Mouse (Mus musculus) CH12.LX (cell line): ENCODE results near the gene Sh2b1. TPM values are rescaled to one million over a fixed set of nuclear protein-coding genes. Genes with fewer than 3 reads are reported as not detected.

Source experiments
- DNase-seq: peaks from one replicate; pipeline ENCODE4 v3.0.0-alpha.2; 2013; ENCODE audit errors: extremely low read depth
- H3K27ac ChIP-seq: 2 replicates; pipeline ENCODE4 v1.5.1; 2012; ENCODE audit warnings: low read depth, mild to moderate bottlenecking, control low read depth, moderate library complexity; ENCODE audit not compliant: insufficient read depth
- H3K27me3 ChIP-seq: replicated peaks from 2 replicates; pipeline ENCODE3; 2012; ENCODE audit warnings: inconsistent platforms
- H3K36me3 ChIP-seq, 2 experiments: replicated peaks in 1 of 2; 2 replicates each; pipeline versions ENCODE3 to v1.6.1; 2012; ENCODE audit warnings: inconsistent platforms in 1 of 2, low read length in 1 of 2, mild to moderate bottlenecking in 1 of 2, mixed read lengths in 1 of 2, moderate library complexity in 1 of 2; ENCODE audit not compliant: control insufficient read depth in 1 of 2, insufficient read depth in 1 of 2
- H3K4me1 ChIP-seq, 2 experiments: 2 replicates each; pipeline ENCODE4 v1.6.1; 2012; ENCODE audit warnings: inconsistent platforms in 1 of 2, moderate library complexity in 1 of 2; ENCODE audit not compliant: insufficient read depth in 2 of 2, control insufficient read depth in 1 of 2
- H3K4me2 ChIP-seq: 2 replicates; pipeline ENCODE4 v1.6.1; 2012; ENCODE audit warnings: low read depth, mild to moderate bottlenecking, control low read depth; ENCODE audit not compliant: poor library complexity, insufficient read depth, severe bottlenecking
- H3K4me3 ChIP-seq, 3 experiments: fragments of 150-350 bp in 1 of 3; sonication (generic) in 1 of 3; replicated peaks in 1 of 3; 2 replicates each; pipeline versions ENCODE3 to v1.5.1; 2011 to 2012; ENCODE audit warnings: low read depth in 2 of 3, low read length in 2 of 3, mild to moderate bottlenecking in 2 of 3, moderate library complexity in 2 of 3, control low read depth in 1 of 3, improper control_type of control experiment in 1 of 3, inconsistent platforms in 1 of 3, mixed read lengths in 1 of 3; ENCODE audit not compliant: poor library complexity in 1 of 3
- H3K79me2 ChIP-seq: replicated peaks from 2 replicates; pipeline ENCODE4 v1.6.1; 2012; ENCODE audit warnings: mild to moderate bottlenecking, moderate library complexity; ENCODE audit not compliant: control insufficient read depth, poor library complexity, insufficient read depth, severe bottlenecking; ENCODE audit errors: extremely low read depth
- H3K9ac ChIP-seq: 2 replicates; pipeline ENCODE4 v1.6.1; 2012; ENCODE audit warnings: low read depth, mild to moderate bottlenecking, control low read depth, moderate library complexity; ENCODE audit not compliant: insufficient read depth
- H3K9me3 ChIP-seq: replicated peaks from 2 replicates; pipeline ENCODE3; 2012; ENCODE audit warnings: low read length, inconsistent platforms, mixed read lengths
- BHLHE40 ChIP-seq: IDR thresholded peaks from 2 replicates; pipeline ENCODE4 v1.6.1; 2011; ENCODE audit warnings: mild to moderate bottlenecking, low read depth, low read length, improper control_type of control experiment
- CHD1 ChIP-seq: IDR thresholded peaks from 2 replicates; pipeline ENCODE4 v1.6.1; 2012; ENCODE audit warnings: low read depth, low read length, improper control_type of control experiment, inconsistent platforms
- CHD2 ChIP-seq: IDR thresholded peaks from 2 replicates; pipeline ENCODE4 v1.6.1; 2011; ENCODE audit warnings: low read length, improper control_type of control experiment
- E2F4 ChIP-seq: IDR thresholded peaks from 2 replicates; pipeline ENCODE4 v1.6.1; 2011; ENCODE audit warnings: low read depth, low read length, improper control_type of control experiment; ENCODE audit not compliant: insufficient replicate concordance
- GABPA ChIP-seq: IDR thresholded peaks from 2 replicates; pipeline ENCODE4 v1.6.1; 2012; ENCODE audit warnings: low read depth, low read length, improper control_type of control experiment, inconsistent platforms; ENCODE audit not compliant: insufficient replicate concordance
- HCFC1 ChIP-seq: IDR thresholded peaks from 2 replicates; pipeline ENCODE4 v1.6.1; 2012; ENCODE audit warnings: low read depth, mild to moderate bottlenecking, inconsistent platforms, low read length, improper control_type of control experiment
- IRF4 ChIP-seq: IDR thresholded peaks from 2 replicates; pipeline ENCODE4 v1.6.1; 2014; ENCODE audit warnings: low read depth, mild to moderate bottlenecking, inconsistent platforms, low read length, improper control_type of control experiment
- JUN ChIP-seq: IDR thresholded peaks from 2 replicates; pipeline ENCODE4 v1.6.1; 2011; ENCODE audit warnings: low read depth, mild to moderate bottlenecking, low read length, improper control_type of control experiment, moderate library complexity; ENCODE audit not compliant: insufficient read depth
- MAFK ChIP-seq: IDR thresholded peaks from 2 replicates; pipeline ENCODE4 v1.6.1; 2011; ENCODE audit warnings: low read length, improper control_type of control experiment; ENCODE audit not compliant: insufficient replicate concordance
- MAX ChIP-seq: IDR thresholded peaks from 2 replicates; pipeline ENCODE4 v1.6.1; 2011; ENCODE audit warnings: low read length, improper control_type of control experiment
- MAZ ChIP-seq: IDR thresholded peaks from 2 replicates; pipeline ENCODE4 v1.6.1; 2012; ENCODE audit warnings: low read depth, mild to moderate bottlenecking, inconsistent platforms, low read length, improper control_type of control experiment, moderate library complexity
- MXI1 ChIP-seq: IDR thresholded peaks from 2 replicates; pipeline ENCODE4 v1.6.1; 2011; ENCODE audit warnings: mild to moderate bottlenecking, low read depth, low read length, improper control_type of control experiment
- MYC ChIP-seq: IDR thresholded peaks from 2 replicates; pipeline ENCODE4 v1.6.1; 2011; ENCODE audit warnings: low read depth, mild to moderate bottlenecking, improper control_type of control experiment, low read length
- NELFE ChIP-seq: IDR thresholded peaks from 2 replicates; pipeline ENCODE4 v1.6.1; 2011; ENCODE audit warnings: low read depth, low read length, improper control_type of control experiment
- NRF1 ChIP-seq: IDR thresholded peaks from 2 replicates; pipeline ENCODE4 v1.6.1; 2014; ENCODE audit warnings: low read depth, mild to moderate bottlenecking, inconsistent platforms, low read length, improper control_type of control experiment, moderate library complexity
- POLR2A ChIP-seq: IDR thresholded peaks from 2 replicates; pipeline ENCODE4 v1.6.1; 2011; ENCODE audit warnings: low read depth, mild to moderate bottlenecking, improper control_type of control experiment, low read length
- POLR2AphosphoS2 ChIP-seq: IDR thresholded peaks from 2 replicates; pipeline ENCODE4 v1.6.1; 2011; ENCODE audit warnings: low read depth, low read length, improper control_type of control experiment
- SIN3A ChIP-seq: IDR thresholded peaks from 2 replicates; pipeline ENCODE4 v1.6.1; 2012; ENCODE audit warnings: low read length, improper control_type of control experiment, inconsistent platforms
- SMC3 ChIP-seq: IDR thresholded peaks from 2 replicates; pipeline ENCODE4 v1.6.1; 2011; ENCODE audit warnings: low read depth, low read length, improper control_type of control experiment
- TBP ChIP-seq: conservative IDR thresholded peaks from 2 replicates; pipeline ENCODE4 v1.6.1; 2011; ENCODE audit warnings: low read depth, low read length, improper control_type of control experiment
- TCF12 ChIP-seq: IDR thresholded peaks from 2 replicates; pipeline ENCODE4 v1.6.1; 2014; ENCODE audit warnings: low read depth, mild to moderate bottlenecking, inconsistent platforms, low read length, improper control_type of control experiment
- UBTF ChIP-seq: IDR thresholded peaks from 2 replicates; pipeline ENCODE4 v1.6.1; 2012; ENCODE audit warnings: low read depth, mild to moderate bottlenecking, inconsistent platforms, low read length, improper control_type of control experiment, moderate library complexity
- USF2 ChIP-seq: conservative IDR thresholded peaks from 2 replicates; pipeline ENCODE4 v1.6.1; 2011; ENCODE audit warnings: low read depth, low read length, improper control_type of control experiment
- ZC3H11A ChIP-seq: IDR thresholded peaks from 2 replicates; pipeline ENCODE4 v1.6.1; 2012; ENCODE audit warnings: low read depth, mild to moderate bottlenecking, inconsistent platforms, low read length, improper control_type of control experiment
- ZKSCAN1 ChIP-seq: IDR thresholded peaks from 2 replicates; pipeline ENCODE4 v1.6.1; 2012; ENCODE audit warnings: low read depth, inconsistent platforms, low read length, improper control_type of control experiment, borderline replicate concordance
- ZMIZ1 ChIP-seq: IDR thresholded peaks from 2 replicates; pipeline ENCODE4 v1.6.1; 2012; ENCODE audit warnings: low read depth, mild to moderate bottlenecking, inconsistent platforms, low read length, improper control_type of control experiment
- ZNF384 ChIP-seq: IDR thresholded peaks from 2 replicates; pipeline ENCODE4 v1.6.1; 2012; ENCODE audit warnings: low read depth, low read length, improper control_type of control experiment, inconsistent platforms
- dilution Hi-C: fragments of 300-500 bp; cut with MboI; formaldehyde crosslinking; loops from 2 replicates; pipeline ENCODE4 v1.14.3; 2020; ENCODE audit warnings: low sequenced_read_pairs; ENCODE audit not compliant: extremely low pct_unique_long_range_greater_than_20kb, extremely low pct_ligation_motif_present
- in situ Hi-C: fragments of 300-500 bp; cut with MboI; formaldehyde crosslinking; loops from 3 replicates; pipeline ENCODE4 v1.14.3; 2019; ENCODE audit warnings: low sequenced_read_pairs, low pct_ligation_motif_present, low pct_unique_long_range_greater_than_20kb, mixed read lengths
- polyA plus RNA-seq: library from polyadenylated mRNA; unstranded; fragments of >175 nt; gene quantifications from 2 replicates; pipeline ENCODE4 v1.2.1, GENCODE M21; 2012; ENCODE audit warnings: low read depth; ENCODE audit not compliant: insufficient read length
- total RNA-seq, 2 experiments: library from RNA; depleted of rRNA; stranded (reverse); fragments of 300-350 nt in 1 of 2; fragments of >200 nt in 1 of 2; gene quantifications; 2 replicates each; pipeline ENCODE4 v1.2.3; 2012 to 2014

The Sh2b1 gene
- total and polyA plus RNA-seq, 3 experiments = 5.2 to 31.3 (median 13.4) TPM

DNA sequence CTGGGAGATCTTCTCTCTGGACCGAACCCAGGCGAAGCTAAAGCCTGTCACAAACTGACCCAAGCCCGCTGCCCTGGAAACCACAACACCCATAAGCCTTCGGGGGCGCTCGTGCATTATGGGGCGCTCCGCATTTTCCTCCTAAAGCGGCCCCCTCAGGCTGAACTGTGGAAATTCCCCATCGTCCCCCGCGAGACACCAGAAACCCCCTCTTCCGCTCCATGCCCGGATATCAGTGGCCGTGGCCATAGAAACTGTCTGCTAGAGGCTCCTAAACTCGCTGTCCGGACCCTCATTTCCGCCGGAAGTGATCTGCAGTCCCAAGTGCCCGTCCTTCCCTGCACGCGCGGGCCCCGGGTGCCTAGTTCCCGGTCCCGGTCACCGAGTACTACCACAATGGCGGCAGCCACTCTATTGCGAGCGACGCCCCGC lies 11.8 kb upstream of the Sh2b1 start, which contains the start of gene Tufm:
TSS of gene Tufm (plus strand) at position 310 of the 432 bp plus-strand sequence.
- H3K36me3 ChIP-seq = peaks cover 27 to 33% of the 10 kb centered on the region in 2 experiments
- in situ Hi-C loops = no loop called here
- peaks cover 2 to 28% of the 10 kb centered on the region in 2 experiments for H3K4me1 ChIP-seq
- H3K27me3 ChIP-seq = no peaks in the 10 kb centered on the region
- H3K79me2 ChIP-seq = peaks cover 15% of the 10 kb centered on the region; the same call in 1 of the 2 replicates
- H3K4me3 ChIP-seq = peak within 1 kb of the TSS; percentile 87 to 94 (median 91)
- dilution Hi-C loops = no loop called here
- DNase-seq = peak; percentile 98
- H3K27ac ChIP-seq = peak within 1 kb of the TSS; percentile 68; the same call in 1 of the 2 replicates
- peak within 1 kb of the TSS; percentile 98 for H3K9ac ChIP-seq
- TF ChIP-seq NELFE (no peak), TBP (0 out of 2 replicates have a peak, but pooled peaks have one; percentile 37), NRF1 (no peak), POLR2A (peak; percentile 78)
- peak within 1 kb of the TSS; percentile 90 for H3K4me2 ChIP-seq
- H3K9me3 ChIP-seq = no peaks in the 10 kb centered on the region

GRCm38 (mm10) chr7:126482392-126482871 lies 7.2 kb upstream of the Sh2b1 start:
- TF ChIP-seq GABPA (no peak), IRF4 (peak; percentile 19; the same call in 1 of the 2 replicates), POLR2AphosphoS2 (no peak), JUN (no peak), TBP (no peak), ZC3H11A (no peak), POLR2A (peak; percentile 85), MYC (no peak), SMC3 (no peak), ZMIZ1 (peak; percentile 23; the same call in 1 of the 2 replicates), TCF12 (no peak), USF2 (no peak), SIN3A (0 out of 2 replicates have a peak, but pooled peaks have one; percentile 62), ZNF384 (no peak), MAFK (no peak), MXI1 (no peak), CHD1 (no peak), ZKSCAN1 (no peak), NRF1 (no peak), MAX (no peak), CHD2 (no peak), MAZ (no peak), BHLHE40 (no peak), E2F4 (no peak), UBTF (peak; percentile 38; the same call in 1 of the 2 replicates), HCFC1 (peak; percentile 18; the same call in 1 of the 2 replicates)
- H3K9ac ChIP-seq = peak overlapping the region; percentile 42; the same call in 1 of the 2 replicates

More at GRCm38 (mm10) chr7:126482392-126482871, 7.2 kb upstream of the Sh2b1 start:
- H3K36me3 ChIP-seq = peaks cover 0 to 2% of the 10 kb centered on the region in 2 experiments
- dilution Hi-C loops (no loop called here), in situ Hi-C loops (no loop called here)
- no peaks in the 10 kb centered on the region for H3K27me3 ChIP-seq
- H3K4me2 ChIP-seq = peak overlapping the region; percentile 72
- H3K4me1 ChIP-seq = peaks cover 0 to 10% of the 10 kb centered on the region in 2 experiments; a peak in 3 of 4 replicates
- DNase-seq = peak; percentile 89
- peak overlapping the region in 2 of 3 experiments; percentile 25 to 32 for H3K4me3 ChIP-seq
- no peak overlapping the region for H3K27ac ChIP-seq
- peaks cover 3% of the 10 kb centered on the region for H3K9me3 ChIP-seq
- H3K79me2 ChIP-seq = peaks cover under 1% of the 10 kb centered on the region; the same call in 1 of the 2 replicates
